Mouse (Mus musculus) testis, adult 2 months (tissue): ENCODE measurements around the gene Tbl1x.

ENCODE experiments used
- CTCF ChIP-seq: fragments of 200-500 bp; IDR thresholded peaks from 2 replicates; pipeline ENCODE4 v1.5.1; 2012; ENCODE audit warnings: low read depth, mild to moderate bottlenecking, inconsistent platforms, low read length, moderate library complexity; ENCODE audit not compliant: control insufficient read depth, insufficient read depth, insufficient replicate concordance
- POLR2A ChIP-seq: fragments of 200-500 bp; IDR thresholded peaks from 2 replicates; pipeline ENCODE4 v1.6.1; 2012; ENCODE audit warnings: low read depth, mild to moderate bottlenecking, inconsistent platforms, low read length, moderate library complexity; ENCODE audit not compliant: control insufficient read depth

- TF ChIP-seq CTCF (no peak), POLR2A (no peak)
These were observed 156.1 kb downstream of the Tbl1x start for GRCm38 (mm10) chrX:77666911-77667310.
